Mouse (Mus musculus): ENCODE measurements around the gene Tceal1. TPM values are rescaled to one million over a fixed set of nuclear protein-coding genes. Genes with fewer than 3 reads are reported as not detected.
"Not testable (repeated sequence)": the region's sequence is repeated elsewhere in the genome, so short reads cannot be mapped to it uniquely, and the experiment has no call there.

Gene Tceal1
- polyA plus RNA-seq, 2 experiments = 0.37 to 0.96 TPM

- Histone ChIP-seq H3K4me3 (ENCODE audit: insufficient read depth in 1 of 2, low read depth in 2 of 2, low read length in 2 of 2) (no peak overlapping the region), H3K9ac (replicated peaks) (no peak overlapping the region), H3K27ac (no peak overlapping the region), H3K27me3 (ENCODE audit: control insufficient read depth, insufficient read depth, low read length) (no peaks in the 10 kb centered on the region), H3K4me1 (replicated peaks; ENCODE audit: control insufficient read depth in 2 of 2, insufficient read depth in 2 of 2, low read length in 1 of 2) (no peaks in the 10 kb centered on the region), H3K36me3 (replicated peaks; ENCODE audit: control insufficient read depth, insufficient read depth, low read depth) (no peaks in the 10 kb centered on the region), H3K9me3 (ENCODE audit: control insufficient read depth, low read length) (no peaks in the 10 kb centered on the region), H3K4me2 (ENCODE audit: low read depth) (no peak overlapping the region)
- DNase-seq (ENCODE audit: low read depth in 3 of 3, low spot score in 3 of 3) = no peak
- TF ChIP-seq CTCF (IDR thresholded peaks at IDR 0.05; ENCODE audit: low read depth) (no peak), EP300 (IDR thresholded peaks at IDR 0.05; ENCODE audit: low read depth) (no peak)
- ATAC-seq (ENCODE audit: insufficient read depth) = no peak
- 68% methylated on average over 4 of the region's 4 CpGs for WGBS (ENCODE audit: insufficient replicate concordance)
These were observed 15.5 kb upstream of the Tceal1 start for GRCm38 (mm10) chrX:136692294-136692675.

GRCm38 (mm10) chrX:136693196-136693595 is 14.6 kb upstream of the Tceal1 start:
- H3K4me2 ChIP-seq (ENCODE audit: low read depth) = no peak overlapping the region
- WGBS (ENCODE audit: insufficient replicate concordance) = 47% methylated on average over 5 of the region's 5 CpGs
- H3K27ac ChIP-seq = no peak overlapping the region
- DNase-seq (ENCODE audit: low read depth in 3 of 3, low spot score in 3 of 3) (no peak), ATAC-seq (ENCODE audit: insufficient read depth) (no peak)
- H3K9ac ChIP-seq (replicated peaks) = no peak overlapping the region
- H3K36me3 ChIP-seq (replicated peaks; ENCODE audit: control insufficient read depth, insufficient read depth, low read depth) = no peaks in the 10 kb centered on the region
- no peak for TF ChIP-seq CTCF (IDR thresholded peaks at IDR 0.05; ENCODE audit: low read depth)
- TF ChIP-seq EP300 (IDR thresholded peaks at IDR 0.05; ENCODE audit: low read depth) = no peak
- H3K4me1 ChIP-seq (replicated peaks; ENCODE audit: control insufficient read depth in 2 of 2, insufficient read depth in 2 of 2, low read length in 1 of 2) = no peaks in the 10 kb centered on the region
- H3K4me3 ChIP-seq (ENCODE audit: insufficient read depth in 1 of 2, low read depth in 2 of 2, low read length in 2 of 2) = no peak overlapping the region
- no peaks in the 10 kb centered on the region for H3K9me3 ChIP-seq (ENCODE audit: control insufficient read depth, low read length)
- no peaks in the 10 kb centered on the region for H3K27me3 ChIP-seq (ENCODE audit: control insufficient read depth, insufficient read depth, low read length)

- Histone ChIP-seq H3K4me3 (ENCODE audit: insufficient read depth in 1 of 2, low read depth in 2 of 2, low read length in 2 of 2) (peak overlapping the region; percentile 31 to 68), H3K9me3 (ENCODE audit: control insufficient read depth, low read length) (no peaks in the 10 kb centered on the region), H3K9ac (replicated peaks) (no peak overlapping the region), H3K27ac (no peak overlapping the region), H3K27me3 (ENCODE audit: control insufficient read depth, insufficient read depth, low read length) (no peaks in the 10 kb centered on the region), H3K36me3 (replicated peaks; ENCODE audit: control insufficient read depth, insufficient read depth, low read depth) (no peaks in the 10 kb centered on the region), H3K4me2 (ENCODE audit: low read depth) (peak overlapping the region; percentile 54), H3K4me1 (replicated peaks; ENCODE audit: control insufficient read depth in 2 of 2, insufficient read depth in 2 of 2, low read length in 1 of 2) (no peaks in the 10 kb centered on the region)
- DNase-seq (ENCODE audit: low read depth in 3 of 3, low spot score in 3 of 3) = no peak
- no peak for ATAC-seq (ENCODE audit: insufficient read depth)
- no peak for TF ChIP-seq CTCF (IDR thresholded peaks at IDR 0.05; ENCODE audit: low read depth)
- no peak for TF ChIP-seq EP300 (IDR thresholded peaks at IDR 0.05; ENCODE audit: low read depth)
- 18% methylated on average over 18 of the region's 18 CpGs for WGBS (ENCODE audit: insufficient replicate concordance)
These were observed 443 bp downstream of the Tceal1 start for GRCm38 (mm10) chrX:136708168-136708681.

GRCm38 (mm10) chrX:136708782-136709181 is 1.0 kb downstream of the Tceal1 start:
- Histone ChIP-seq H3K9ac (replicated peaks) (no peak overlapping the region), H3K4me3 (ENCODE audit: insufficient read depth in 1 of 2, low read depth in 2 of 2, low read length in 2 of 2) (peak overlapping the region; percentile 31 to 68; a peak in 2 of 4 replicates), H3K4me2 (ENCODE audit: low read depth) (peak overlapping the region; percentile 54), H3K9me3 (ENCODE audit: control insufficient read depth, low read length) (no peaks in the 10 kb centered on the region), H3K4me1 (replicated peaks; ENCODE audit: control insufficient read depth in 2 of 2, insufficient read depth in 2 of 2, low read length in 1 of 2) (no peaks in the 10 kb centered on the region), H3K36me3 (replicated peaks; ENCODE audit: control insufficient read depth, insufficient read depth, low read depth) (no peaks in the 10 kb centered on the region), H3K27ac (no peak overlapping the region), H3K27me3 (ENCODE audit: control insufficient read depth, insufficient read depth, low read length) (no peaks in the 10 kb centered on the region)
- TF ChIP-seq EP300 (IDR thresholded peaks at IDR 0.05; ENCODE audit: low read depth) = no peak
- no peak for TF ChIP-seq CTCF (IDR thresholded peaks at IDR 0.05; ENCODE audit: low read depth)
- DNase-seq (ENCODE audit: low read depth in 3 of 3, low spot score in 3 of 3) (no peak), ATAC-seq (ENCODE audit: insufficient read depth) (no peak)
- 19% methylated on average over 14 of the region's 14 CpGs for WGBS (ENCODE audit: insufficient replicate concordance)

- not testable (repeated sequence) for H3K27me3 ChIP-seq (ENCODE audit: control insufficient read depth, insufficient read depth, low read length); H3K9me3 ChIP-seq (ENCODE audit: control insufficient read depth, low read length); ATAC-seq (ENCODE audit: insufficient read depth); H3K36me3 ChIP-seq (replicated peaks; ENCODE audit: control insufficient read depth, insufficient read depth, low read depth); H3K9ac ChIP-seq (replicated peaks); H3K4me1 ChIP-seq (replicated peaks; ENCODE audit: control insufficient read depth in 2 of 2, insufficient read depth in 2 of 2, low read length in 1 of 2); H3K4me2 ChIP-seq (ENCODE audit: low read depth); H3K4me3 ChIP-seq (ENCODE audit: insufficient read depth in 1 of 2, low read depth in 2 of 2, low read length in 2 of 2); H3K27ac ChIP-seq; DNase-seq (ENCODE audit: low read depth in 3 of 3, low spot score in 3 of 3)
- WGBS (ENCODE audit: insufficient replicate concordance) = 59% methylated on average over 2 of the region's 3 CpGs
These were observed 7.1 kb downstream of the Tceal1 start for GRCm38 (mm10) chrX:136714742-136715474.
